Mouse (Mus musculus) stomach, embryonic 16.5 days (tissue): ENCODE data around the gene Ptgir. TPM values are rescaled to one million over a fixed set of nuclear protein-coding genes. Genes with fewer than 3 reads are reported as not detected.
A peak's percentile ranks its signal among the peaks of the same experiment; 100 is the strongest.
"Not testable (repeated sequence)": the region's sequence is repeated elsewhere in the genome, so short reads cannot be mapped to it uniquely, and the experiment has no call there.

Experiments
- ATAC-seq: fragments of 200-750 bp; cut with Nextera tagmentation; 2 replicates; pipeline ENCODE4 v1.8.0; 2017; ENCODE audit warnings: moderate number of reproducible peaks, moderate TSS enrichment; ENCODE audit not compliant: insufficient read depth, low FRiP score
- H3K27ac ChIP-seq: fragments of 300-500 bp; sonication (generic); 2 replicates; pipeline ENCODE4 v1.5.1; 2014; ENCODE audit warnings: low read length
- H3K27me3 ChIP-seq: fragments of 300-500 bp; sonication (generic); 2 replicates; pipeline ENCODE4 v1.6.1; 2014; ENCODE audit warnings: low read length, control low read depth, mixed read lengths; ENCODE audit not compliant: control insufficient read depth, insufficient read depth
- H3K36me3 ChIP-seq: fragments of 300-500 bp; sonication (generic); 2 replicates; pipeline ENCODE4 v1.6.1; 2014; ENCODE audit warnings: low read length; ENCODE audit not compliant: control insufficient read depth, insufficient read depth
- H3K4me1 ChIP-seq: fragments of 300-500 bp; sonication (generic); 2 replicates; pipeline ENCODE4 v1.6.1; 2014; ENCODE audit warnings: low read length, control low read depth, mixed read lengths; ENCODE audit not compliant: control insufficient read depth, insufficient read depth
- H3K4me2 ChIP-seq: fragments of 300-500 bp; sonication (generic); 2 replicates; pipeline ENCODE4 v1.6.1; 2014; ENCODE audit warnings: low read depth, low read length, mixed read lengths
- H3K4me3 ChIP-seq: fragments of 300-500 bp; sonication (generic); replicated peaks from 2 replicates; pipeline ENCODE4 v1.5.1; 2014; ENCODE audit warnings: mild to moderate bottlenecking, low read length
- H3K9ac ChIP-seq: fragments of 300-500 bp; sonication (generic); 2 replicates; pipeline ENCODE4 v1.6.1; 2014; ENCODE audit warnings: low read length
- H3K9me3 ChIP-seq: fragments of 300-500 bp; sonication (generic); replicated peaks from 2 replicates; pipeline ENCODE4 v1.6.1; 2016; ENCODE audit warnings: low read length, control low read depth; ENCODE audit not compliant: control insufficient read depth
- WGBS: fragments of 180-500 bp; shearing (Covaris S2); extraction: QIAGEN DNeasy Blood & Tissue Kit; methylation state at CpG from one replicate; pipeline ENCODE4 v1.1.7; 2014; 5-methylcytosine and 5-hydroxymethylcytosine counted together
- polyA plus RNA-seq: library from polyadenylated mRNA; unstranded; fragments of >200 nt; fragmentation: Nextera tagmentation; extraction: Ambion mirVana; gene quantifications from 2 replicates; pipeline ENCODE4 v1.2.1, GENCODE M21; 2015

Gene Ptgir
- polyA plus RNA-seq, 1 experiment from 2014 or later = 3.2 TPM

DNA sequence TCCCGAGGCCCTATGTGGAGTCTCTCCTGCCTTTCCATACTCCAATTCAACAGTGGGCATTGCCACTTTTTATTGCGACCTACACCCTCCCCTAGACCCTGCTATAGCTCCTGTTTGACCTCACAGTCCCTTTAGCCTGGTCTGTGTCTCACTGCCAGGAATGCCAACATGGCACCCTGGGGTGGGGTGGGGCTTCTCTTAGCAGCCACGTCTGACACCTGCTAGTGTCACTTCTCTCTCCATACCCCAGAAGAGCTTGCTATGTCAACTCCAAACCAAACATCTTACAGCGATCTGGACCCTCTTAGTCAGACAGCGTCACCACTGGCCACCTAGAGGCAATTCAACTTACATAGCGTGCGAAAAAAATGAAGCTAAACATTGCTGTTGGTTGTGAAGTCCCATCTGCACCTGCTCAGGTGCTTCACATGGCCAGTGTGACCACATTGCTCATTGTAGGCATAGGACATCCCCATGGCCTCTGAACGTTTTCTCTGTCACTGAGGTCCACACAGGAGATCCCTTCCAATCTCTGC is 42.7 kb downstream of the Ptgir start:
- WGBS = 74% methylated on average over 8 of the region's 8 CpGs
- H3K9me3 ChIP-seq = no peaks in the 10 kb centered on the region
- no peak for ATAC-seq
- H3K27ac ChIP-seq = no peak overlapping the region
- peaks cover 27% of the 10 kb centered on the region for H3K27me3 ChIP-seq
- no peak overlapping the region for H3K4me2 ChIP-seq
- H3K4me1 ChIP-seq = peaks cover 49% of the 10 kb centered on the region
- H3K4me3 ChIP-seq = no peak overlapping the region
- no peak overlapping the region for H3K9ac ChIP-seq
- no peaks in the 10 kb centered on the region for H3K36me3 ChIP-seq

DNA sequence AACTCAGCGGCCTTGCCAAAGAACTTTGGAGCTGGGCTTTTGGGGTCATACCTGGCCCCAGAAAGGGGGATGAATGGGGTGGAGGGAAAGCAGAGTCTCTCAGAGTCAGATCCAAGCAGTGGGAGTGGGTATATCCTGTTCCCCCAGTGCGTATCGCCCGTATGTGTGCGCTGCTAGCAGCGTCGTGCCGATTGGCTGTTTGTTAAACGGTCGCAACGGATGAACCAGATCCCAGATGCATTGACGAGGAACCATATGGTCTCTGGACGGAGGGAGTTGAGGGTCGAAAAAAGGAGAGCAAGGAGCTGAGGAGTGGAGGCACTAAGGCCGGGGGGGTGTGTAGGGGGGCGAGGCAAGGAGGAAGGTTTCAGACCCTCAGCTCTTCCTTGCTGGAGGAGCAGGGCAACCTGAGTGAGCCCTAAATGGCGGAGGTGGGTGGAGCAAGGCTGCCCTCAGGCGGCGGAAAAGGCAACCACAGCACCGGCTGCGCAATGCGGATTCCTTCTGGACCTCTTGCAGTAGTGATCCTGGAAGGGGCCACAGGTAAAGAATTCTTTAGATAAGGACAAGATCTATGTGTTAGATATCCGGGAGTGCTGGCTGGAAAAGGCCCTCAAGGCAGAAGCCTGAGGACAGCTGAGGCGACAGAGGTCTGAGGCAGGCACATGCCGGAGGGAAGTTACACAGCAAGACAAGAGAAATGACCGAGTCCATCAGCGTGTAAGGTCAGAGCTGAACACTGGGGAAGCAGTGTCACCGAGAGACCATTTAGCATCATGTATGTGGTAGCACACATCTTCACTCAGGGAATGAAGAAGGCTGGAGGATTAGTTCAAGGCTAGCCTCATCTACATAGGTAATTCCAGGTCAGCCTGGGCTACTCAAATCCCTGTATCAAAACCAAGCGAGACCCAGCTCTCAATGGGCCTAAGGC is 43.9 kb downstream of the Ptgir start:
- peaks cover 40% of the 10 kb centered on the region for H3K4me1 ChIP-seq
- H3K27me3 ChIP-seq = peaks cover 22% of the 10 kb centered on the region
- WGBS = 10% methylated on average over 29 of the region's 29 CpGs
- ATAC-seq = peak; percentile 52; the same call in 1 of the 2 replicates
- no peak overlapping the region for H3K27ac ChIP-seq
- H3K4me2 ChIP-seq = peak overlapping the region; percentile 57
- peak overlapping the region; percentile 59 for H3K9ac ChIP-seq
- H3K4me3 ChIP-seq = peak overlapping the region; percentile 35
- H3K36me3 ChIP-seq = no peaks in the 10 kb centered on the region
- no peaks in the 10 kb centered on the region for H3K9me3 ChIP-seq

DNA sequence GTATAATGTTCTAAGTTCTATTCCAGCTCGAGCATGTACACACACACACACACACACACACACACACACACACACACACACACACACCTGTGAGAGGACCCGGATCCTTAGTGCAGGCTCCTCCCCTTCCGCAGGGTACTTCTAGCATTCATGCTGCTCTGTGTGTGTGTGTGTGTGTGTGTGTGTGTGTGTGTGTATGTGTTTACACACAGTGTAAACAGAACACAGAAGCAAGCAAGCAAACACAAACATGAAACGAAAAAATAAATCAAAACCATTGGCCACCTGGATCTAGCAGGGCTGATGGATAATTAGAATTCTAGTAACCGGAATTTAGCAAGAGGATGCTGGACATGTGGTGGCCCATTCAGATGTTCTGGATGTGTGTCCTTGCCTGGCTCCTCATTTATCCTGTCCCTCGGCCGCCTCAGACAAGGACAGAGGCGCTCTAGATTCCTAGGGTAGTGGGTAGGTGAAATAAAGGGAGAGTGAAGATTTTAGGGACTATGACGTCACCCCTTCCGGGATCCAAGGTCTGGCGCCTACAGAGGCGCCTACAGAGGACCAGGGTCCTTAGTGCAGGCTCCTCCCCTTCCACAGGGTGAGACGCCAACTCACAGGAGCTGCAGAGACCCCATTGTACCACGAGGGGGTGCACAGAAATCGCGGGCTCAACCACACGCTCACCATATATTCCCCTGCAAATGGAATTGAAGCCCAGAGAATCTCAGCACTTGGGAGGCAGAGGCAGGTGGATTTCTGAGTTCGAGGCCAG is 44.8 kb downstream of the Ptgir start:
- H3K9me3 ChIP-seq = no peaks in the 10 kb centered on the region
- H3K9ac ChIP-seq = no peak overlapping the region
- peak overlapping the region; percentile 17; the same call in 1 of the 2 replicates for H3K4me2 ChIP-seq
- H3K27me3 ChIP-seq = peaks cover 13% of the 10 kb centered on the region
- WGBS = 23% methylated on average over 18 of the region's 18 CpGs
- peaks cover 31% of the 10 kb centered on the region for H3K4me1 ChIP-seq
- peak; percentile 63 for ATAC-seq
- H3K27ac ChIP-seq = no peak overlapping the region
- no peak overlapping the region for H3K4me3 ChIP-seq
- no peaks in the 10 kb centered on the region for H3K36me3 ChIP-seq

DNA sequence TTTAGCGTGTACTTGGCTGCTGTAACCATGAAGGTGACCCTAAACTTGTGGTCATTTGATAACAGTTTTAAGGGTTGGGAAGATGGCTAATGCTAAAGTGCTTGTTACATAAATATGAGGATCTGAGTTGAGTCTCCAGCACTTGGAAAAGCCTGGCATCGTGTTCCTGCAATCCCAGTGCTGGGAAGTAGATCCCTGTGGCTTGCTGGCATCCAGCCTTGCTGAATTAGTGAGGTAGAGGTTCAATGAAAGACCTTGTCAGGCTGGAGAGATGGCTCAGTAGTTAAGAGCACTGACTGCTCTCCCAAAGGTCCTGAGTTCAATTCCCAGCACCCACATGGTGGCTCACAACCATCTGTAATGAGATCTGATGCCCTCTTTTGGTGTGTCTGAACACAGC is 47.5 kb downstream of the Ptgir start:
- H3K27me3 ChIP-seq, H3K36me3 ChIP-seq, H3K9me3 ChIP-seq, H3K27ac ChIP-seq, ATAC-seq, H3K4me2 ChIP-seq, H3K9ac ChIP-seq, H3K4me3 ChIP-seq, H3K4me1 ChIP-seq: not testable (repeated sequence)
- WGBS = 70% methylated on average over 2 of the region's 2 CpGs

DNA sequence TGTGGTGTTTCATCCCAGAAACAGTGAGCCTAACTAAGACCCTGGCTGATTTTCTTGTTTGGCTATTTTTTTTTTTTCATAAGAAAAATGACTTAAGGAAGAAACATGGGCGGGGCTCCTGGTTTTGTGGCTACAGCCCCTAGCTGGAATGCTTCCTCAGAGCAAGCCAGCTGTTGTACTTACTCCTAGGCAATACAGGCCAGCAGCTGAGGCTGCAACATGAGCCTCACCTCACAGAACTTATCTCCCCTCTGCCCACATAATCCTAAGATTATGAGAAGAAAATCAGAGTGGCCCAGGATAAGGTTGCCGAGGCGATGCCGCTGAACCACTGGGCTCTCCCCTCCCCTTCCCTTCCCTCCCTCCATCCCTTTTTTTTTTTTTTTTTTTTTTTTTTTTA is 49.4 kb downstream of the Ptgir start:
- no peak overlapping the region for H3K27ac ChIP-seq
- no peaks in the 10 kb centered on the region for H3K36me3 ChIP-seq
- no peak overlapping the region for H3K4me2 ChIP-seq
- H3K9ac ChIP-seq = no peak overlapping the region
- H3K9me3 ChIP-seq = no peaks in the 10 kb centered on the region
- ATAC-seq = no peak
- no peak overlapping the region for H3K4me3 ChIP-seq
- no peaks in the 10 kb centered on the region for H3K4me1 ChIP-seq
- 68% methylated on average over 4 of the region's 4 CpGs for WGBS
- H3K27me3 ChIP-seq = no peaks in the 10 kb centered on the region

DNA sequence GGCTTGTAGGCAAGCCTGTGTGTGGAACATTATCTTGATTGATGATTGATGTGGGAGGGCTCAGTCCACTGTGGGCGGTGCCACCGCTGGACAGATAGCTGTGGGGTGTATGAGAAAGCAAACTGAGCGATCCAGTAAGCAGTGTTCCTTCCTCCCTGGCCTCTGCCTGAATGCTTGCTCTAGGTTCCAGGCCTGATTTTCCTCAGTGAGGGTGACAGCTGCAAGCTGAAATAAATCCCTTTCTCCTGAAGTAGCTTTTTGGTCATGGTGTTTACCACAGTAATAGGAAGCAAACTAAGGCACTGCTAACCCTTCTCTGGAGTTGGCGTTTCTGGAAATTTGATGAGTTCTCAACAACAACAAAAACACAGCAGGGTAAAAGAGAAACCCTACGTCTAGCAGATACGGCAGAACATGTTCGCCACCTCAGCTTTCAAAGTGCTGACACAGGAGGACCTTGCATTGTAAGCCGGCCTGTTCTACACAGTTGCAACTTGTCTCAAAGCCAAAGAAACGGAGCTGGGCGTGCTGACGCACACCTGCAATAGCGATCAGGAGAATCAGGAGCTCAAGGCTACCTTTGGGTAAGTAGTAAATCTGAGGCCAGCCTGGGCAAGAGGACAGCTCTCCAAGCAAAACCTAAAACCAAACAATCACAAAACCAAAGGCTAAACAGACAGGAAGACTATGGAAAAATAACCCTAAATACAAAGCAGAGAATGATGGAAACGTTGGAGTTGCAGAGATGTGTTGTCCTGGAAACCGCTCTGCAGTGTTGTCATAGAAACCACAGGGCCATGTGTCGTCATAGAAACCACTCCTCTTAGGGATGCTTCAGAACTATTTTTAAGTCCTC is 50.3 kb downstream of the Ptgir start:
- H3K27me3 ChIP-seq = no peaks in the 10 kb centered on the region
- no peak overlapping the region for H3K9ac ChIP-seq

DNA sequence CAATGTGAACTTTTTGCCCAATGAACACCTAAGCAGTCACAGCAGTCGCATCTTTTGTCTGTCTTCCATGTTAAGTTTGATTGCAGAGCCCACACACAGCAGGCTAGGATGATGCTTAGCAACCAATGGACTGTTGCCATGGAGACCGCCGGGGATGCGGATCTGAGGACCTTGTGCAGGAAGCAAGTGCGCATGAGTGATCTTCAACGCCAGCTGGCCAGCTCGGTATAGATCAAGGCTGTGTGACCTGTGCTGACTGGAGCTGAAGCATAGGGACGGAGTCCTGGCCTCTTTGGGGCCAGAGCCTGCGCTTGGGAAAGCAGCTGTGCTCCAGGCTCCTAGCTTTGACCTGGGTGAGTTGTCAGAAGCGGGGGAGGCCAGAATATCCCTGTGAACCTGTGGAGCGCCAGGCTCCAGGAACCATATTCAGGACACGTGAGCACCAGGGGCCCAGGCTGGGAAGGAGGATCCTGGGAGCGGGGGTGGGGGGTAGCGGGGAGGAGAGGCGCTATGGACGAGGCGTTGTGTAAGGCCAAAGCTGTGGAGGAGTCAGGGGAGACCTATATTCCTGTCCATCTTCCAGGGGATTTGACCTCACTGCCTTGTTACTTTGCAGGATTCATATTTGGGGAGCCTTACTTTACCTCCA is 53.4 kb downstream of the Ptgir start, which contains the start of gene Pnmal1:
Pnmal1 (plus strand) TSS at position 141 of the 649 bp plus-strand sequence.
- Histone ChIP-seq H3K4me3 (no peak within 1 kb of the TSS), H3K9ac (peak within 1 kb of the TSS; percentile 15; the same call in 1 of the 2 replicates), H3K36me3 (no peaks in the 10 kb centered on the region), H3K4me2 (no peak within 1 kb of the TSS), H3K4me1 (no peaks in the 10 kb centered on the region), H3K27me3 (no peaks in the 10 kb centered on the region), H3K27ac (no peak within 1 kb of the TSS), H3K9me3 (no peaks in the 10 kb centered on the region)
- WGBS = 23% methylated on average over 17 of the region's 17 CpGs
- peak; percentile 66; the same call in 1 of the 2 replicates for ATAC-seq

More for the DNA sequence above, 50.3 kb downstream of the Ptgir start:
- Histone ChIP-seq H3K9me3 (no peaks in the 10 kb centered on the region), H3K4me2 (no peak overlapping the region), H3K36me3 (no peaks in the 10 kb centered on the region), H3K27ac (no peak overlapping the region), H3K4me3 (no peak overlapping the region), H3K4me1 (no peaks in the 10 kb centered on the region)
- WGBS = 65% methylated on average over 15 of the region's 15 CpGs
- ATAC-seq = no peak
